Mouse (Mus musculus) embryonic fibroblast, embryonic 13.5 days (primary cell): Measurements from ENCODE around the gene Hsd17b13.

Source experiments
- CTCF ChIP-seq: IDR thresholded peaks from 2 replicates; pipeline ENCODE4 v1.5.1; 2011; ENCODE audit warnings: mild to moderate bottlenecking, control low read depth, low read length, moderate library complexity, borderline replicate concordance; ENCODE audit not compliant: insufficient read depth
- POLR2A ChIP-seq: IDR thresholded peaks from 2 replicates; pipeline ENCODE4 v1.6.1; 2011; ENCODE audit warnings: low read depth, mild to moderate bottlenecking, control low read depth, low read length, moderate library complexity

DNA sequence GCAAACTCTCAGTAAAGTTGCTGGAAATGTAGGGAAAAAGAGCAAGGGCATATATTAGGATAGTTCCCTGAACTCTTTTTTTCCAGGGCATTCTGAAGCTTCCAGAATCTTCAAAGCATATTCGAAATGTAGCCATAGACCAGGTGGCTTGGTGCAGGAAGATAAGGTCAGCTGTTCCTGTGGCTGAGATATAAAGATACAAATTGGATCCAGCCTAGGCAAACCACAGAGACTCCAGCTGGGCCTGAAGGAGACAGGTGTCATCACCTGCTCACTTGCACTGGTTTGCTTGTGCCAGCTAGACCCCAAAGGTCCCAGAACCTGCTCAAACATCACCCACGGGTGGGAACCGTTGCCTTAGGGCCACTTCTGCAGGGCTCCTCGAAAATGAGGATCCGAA, 65.7 kb downstream of the Hsd17b13 start:
- TF ChIP-seq POLR2A (no peak), CTCF (no peak)
